Mouse (Mus musculus): Measurements from ENCODE around the gene Maf.

Gene Maf

DNA sequence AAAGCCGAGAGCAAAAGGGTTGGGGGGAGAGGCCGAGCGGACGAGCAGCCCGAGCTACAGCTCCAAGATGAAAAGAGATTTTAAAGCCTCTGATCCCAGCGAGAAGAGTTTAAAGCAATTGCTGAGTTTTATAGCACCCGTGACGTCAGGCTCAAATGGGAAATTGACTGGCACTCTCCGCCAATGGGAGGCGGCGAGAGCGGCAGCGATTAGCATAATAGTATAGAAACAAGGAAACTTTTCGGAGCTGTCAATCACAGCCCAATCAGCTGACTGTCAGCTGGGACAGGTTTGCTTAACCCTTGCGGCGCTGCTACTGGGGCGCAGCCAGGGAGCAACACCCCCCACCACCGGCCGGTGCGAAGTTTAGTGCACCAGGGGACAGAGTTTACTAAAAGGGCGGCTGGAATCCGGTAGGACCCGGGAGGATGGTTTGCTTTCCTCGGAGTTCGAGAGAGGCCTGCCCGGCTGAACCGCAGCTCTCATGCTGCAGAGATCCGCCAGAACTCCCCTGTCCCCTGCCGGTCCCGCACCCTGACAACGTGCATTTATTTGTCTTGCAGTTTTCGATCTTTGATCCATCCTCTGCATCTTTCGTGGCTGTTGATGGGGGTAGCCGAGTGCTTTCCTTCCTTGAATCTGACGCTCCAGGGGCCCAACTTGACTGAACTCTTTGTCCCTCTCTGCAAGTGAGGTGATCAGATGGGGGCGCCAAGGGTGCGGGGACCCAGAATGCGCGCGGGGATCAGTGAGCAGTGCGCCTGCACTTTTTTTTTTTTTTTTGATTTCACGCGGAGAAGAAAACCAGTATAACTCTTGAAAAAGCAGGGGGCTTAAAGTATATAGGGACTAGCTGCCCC lies at the start of gene Maf:
TSS of gene Maf (minus strand) at position 64 of the 860 bp plus-strand sequence.
- DNase-seq (ENCODE audit: low read depth, low spot score), result peak; percentile 99

DNA sequence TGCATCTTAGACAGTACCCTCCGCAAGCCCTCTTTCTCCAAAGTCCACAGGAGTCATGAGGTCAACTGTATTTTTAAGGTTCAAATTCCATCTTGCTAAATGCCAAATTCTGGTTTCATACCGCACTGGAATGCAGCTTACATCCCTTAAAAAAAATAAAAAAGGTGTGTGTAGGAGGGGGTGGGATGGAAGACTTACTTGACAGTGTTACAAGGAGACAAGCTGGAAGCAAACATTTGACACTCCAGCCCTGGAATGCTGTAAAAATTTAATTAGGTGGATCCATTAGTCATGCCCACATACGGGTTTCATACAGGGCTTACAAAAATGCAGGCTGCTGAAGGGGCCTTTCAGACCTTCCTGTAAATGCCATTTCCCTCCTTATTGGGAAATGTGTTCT lies 49.4 kb upstream of the Maf start:
- peak; percentile 63 for DNase-seq (ENCODE audit: low read depth, low spot score)

GRCm38 (mm10) chr8:115756027-115756426 lies 48.4 kb upstream of the Maf start:
- DNase-seq (ENCODE audit: low read depth, low spot score), result peak; percentile 81

DNA sequence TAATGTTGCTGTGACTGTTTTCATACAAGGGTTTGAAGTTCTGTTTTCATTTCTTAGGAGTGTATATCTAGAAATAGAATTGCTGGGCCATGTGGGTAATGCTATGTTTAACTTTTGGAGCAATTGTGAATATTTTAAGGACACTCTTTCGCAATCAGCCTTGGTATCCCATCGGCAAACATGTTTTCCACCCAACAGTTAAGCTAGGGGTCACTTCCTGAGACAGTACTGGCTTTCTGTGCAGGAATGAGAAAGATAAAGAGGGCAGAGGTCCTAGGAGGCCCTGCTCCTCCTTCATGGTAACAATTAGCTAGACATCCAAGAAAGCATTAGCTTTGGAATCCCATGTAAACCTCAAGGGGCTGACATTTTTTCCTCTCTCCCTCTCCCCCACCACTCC lies 47.1 kb upstream of the Maf start:
- DNase-seq (ENCODE audit: low read depth, low spot score), result no peak

DNA sequence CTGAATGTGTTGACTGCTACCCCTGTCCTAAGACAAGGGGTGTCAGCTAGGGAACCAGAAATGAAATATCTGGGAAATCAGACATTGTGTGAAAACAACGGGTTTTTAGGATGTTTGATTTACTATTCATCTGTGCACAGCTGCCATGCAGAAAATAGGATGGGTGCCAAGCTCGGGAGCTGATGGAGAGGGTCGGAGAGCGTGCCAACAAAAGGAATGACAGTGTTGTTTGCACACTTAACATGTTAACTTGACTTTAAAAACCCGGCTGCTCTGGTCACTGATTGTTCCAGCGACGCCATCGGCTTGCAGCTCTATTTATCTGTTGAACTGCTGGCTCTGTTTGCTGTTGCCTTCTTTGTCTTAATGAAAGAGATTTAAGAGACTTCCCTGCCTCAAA lies 46.2 kb upstream of the Maf start:
- no peak for DNase-seq (ENCODE audit: low read depth, low spot score)

DNA sequence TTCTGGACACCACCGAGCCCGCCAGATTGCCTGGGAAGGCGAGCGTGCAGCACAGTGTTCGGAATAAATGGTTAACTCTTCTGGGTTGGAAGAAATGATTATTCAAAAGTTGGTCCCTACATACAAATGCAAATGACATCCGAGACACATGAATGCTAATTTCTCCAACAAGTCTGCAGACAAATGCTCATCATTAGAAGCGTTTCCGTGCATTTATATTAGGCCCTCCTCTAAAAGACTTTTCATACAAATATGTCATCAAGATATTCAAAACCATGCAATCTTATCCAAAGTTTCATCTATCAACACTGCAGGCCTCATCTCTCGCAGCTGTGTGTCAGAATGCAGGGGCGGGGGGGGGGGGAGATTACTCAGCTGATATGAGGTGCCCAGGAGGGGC lies 39.8 kb upstream of the Maf start:
- DNase-seq (ENCODE audit: low read depth, low spot score), result no peak

- DNase-seq (ENCODE audit: low read depth, low spot score), result peak; percentile 42
Measured at GRCm38 (mm10) chr8:115745648-115746047, 38.1 kb upstream of the Maf start.

- no peak for DNase-seq (ENCODE audit: low read depth, low spot score)
Measured at GRCm38 (mm10) chr8:115743441-115743840, 35.8 kb upstream of the Maf start.

DNA sequence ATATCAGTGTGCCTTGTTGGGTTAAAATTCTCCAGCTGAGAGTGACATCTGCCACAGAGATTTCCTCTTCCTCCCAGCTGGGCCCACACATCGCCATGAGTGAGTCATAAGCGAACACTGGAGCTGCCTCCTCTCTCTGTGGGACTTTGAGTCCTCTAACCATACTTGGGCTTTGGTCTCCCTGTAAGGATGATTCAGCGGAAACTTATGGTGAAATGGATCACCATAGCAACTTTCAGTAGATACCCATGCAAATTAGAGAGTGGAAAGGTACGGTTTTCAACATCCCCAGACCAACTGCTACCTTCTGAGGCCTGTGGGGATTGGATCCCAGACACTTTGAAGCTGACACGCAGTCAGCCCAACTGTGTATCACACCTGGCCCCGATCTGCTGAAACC lies 35.1 kb upstream of the Maf start:
- DNase-seq (ENCODE audit: low read depth, low spot score), result peak; percentile 76

DNA sequence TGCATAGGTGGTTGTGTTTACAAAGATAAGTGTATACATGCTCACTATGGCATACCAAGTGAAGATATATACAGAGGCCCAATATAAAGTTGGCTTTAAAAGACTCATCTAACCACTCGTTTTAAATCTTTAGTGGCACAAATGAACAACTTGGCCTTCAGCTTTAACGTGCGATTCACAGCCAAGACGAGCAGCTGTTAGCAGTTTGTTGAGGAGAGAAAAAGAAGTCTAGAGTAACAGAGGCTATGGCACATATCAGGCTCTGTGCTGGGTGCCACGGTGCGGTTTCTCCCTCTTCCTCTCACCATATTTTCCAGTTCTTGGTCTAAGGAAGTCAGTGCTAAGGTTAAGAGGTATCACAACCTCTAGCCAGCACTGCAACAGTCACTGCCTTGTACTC lies 34.4 kb upstream of the Maf start:
- DNase-seq (ENCODE audit: low read depth, low spot score), result no peak

GRCm38 (mm10) chr8:115739756-115740155 lies 32.2 kb upstream of the Maf start:
- no peak for DNase-seq (ENCODE audit: low read depth, low spot score)

DNA sequence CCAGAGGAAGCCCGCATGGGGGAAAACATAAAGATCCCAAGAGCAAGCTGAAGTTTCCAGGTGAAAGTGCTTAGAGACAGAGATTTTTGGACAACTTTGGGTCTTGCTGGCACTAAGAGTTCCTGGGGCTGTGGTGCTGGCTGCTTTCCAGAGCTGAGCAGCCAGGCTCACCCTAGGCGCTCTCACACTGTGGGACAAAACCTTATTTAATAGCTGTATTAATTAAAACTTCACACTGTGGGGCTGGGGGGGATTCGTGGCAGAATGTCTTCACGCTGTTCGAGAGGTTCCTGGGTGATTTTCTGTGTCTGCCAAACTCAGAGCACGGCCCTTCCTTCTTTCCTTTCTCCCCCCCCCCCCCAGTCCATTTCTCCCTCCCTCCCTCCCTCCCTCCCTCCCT lies 24.8 kb upstream of the Maf start:
- DNase-seq (ENCODE audit: low read depth, low spot score), result no peak

DNA sequence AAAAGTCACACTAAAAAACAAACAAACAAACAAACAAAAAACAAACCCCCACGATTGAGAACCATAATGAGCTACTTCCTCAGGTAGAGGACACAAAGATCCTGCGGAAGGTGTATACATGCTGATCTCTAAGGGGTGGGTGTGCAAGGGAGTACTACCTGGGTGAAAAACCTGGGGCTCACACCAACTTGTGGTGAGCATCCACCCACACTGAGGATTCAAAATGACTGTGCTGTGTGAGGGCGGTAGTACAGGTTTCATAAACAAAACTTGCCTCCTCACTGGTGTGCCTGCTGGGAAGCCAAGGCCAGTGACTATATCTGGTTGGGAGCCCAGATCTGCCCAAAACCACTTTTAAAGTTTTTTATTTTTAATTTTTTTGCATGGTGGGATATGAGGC lies 19.2 kb upstream of the Maf start:
- no peak for DNase-seq (ENCODE audit: low read depth, low spot score)

- DNase-seq (ENCODE audit: low read depth, low spot score), result no peak
Measured at GRCm38 (mm10) chr8:115726231-115726630, 18.6 kb upstream of the Maf start.

- DNase-seq (ENCODE audit: low read depth, low spot score), result peak; percentile 77
Measured at GRCm38 (mm10) chr8:115719126-115719525, 11.5 kb upstream of the Maf start.

DNA sequence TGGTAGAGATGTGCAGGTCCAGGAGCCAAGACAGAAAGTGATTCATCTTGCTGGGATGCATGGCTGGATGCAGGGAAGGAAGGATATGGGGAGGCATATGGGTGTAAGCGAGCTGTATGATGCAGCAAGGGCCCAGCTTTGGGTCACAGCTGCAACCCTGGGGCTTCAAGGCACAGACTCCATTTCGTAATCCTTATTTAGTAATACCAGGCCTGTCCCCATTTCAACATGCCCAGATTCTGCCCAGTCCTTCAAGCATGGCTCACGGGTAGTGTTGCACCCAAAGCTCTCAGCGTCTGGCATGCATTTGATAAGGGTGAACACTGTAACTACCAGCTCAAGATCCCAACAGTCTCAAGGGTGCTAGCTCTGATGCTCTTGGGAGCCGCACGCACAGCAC lies 11.0 kb upstream of the Maf start:
- peak; percentile 65 for DNase-seq (ENCODE audit: low read depth, low spot score)

DNA sequence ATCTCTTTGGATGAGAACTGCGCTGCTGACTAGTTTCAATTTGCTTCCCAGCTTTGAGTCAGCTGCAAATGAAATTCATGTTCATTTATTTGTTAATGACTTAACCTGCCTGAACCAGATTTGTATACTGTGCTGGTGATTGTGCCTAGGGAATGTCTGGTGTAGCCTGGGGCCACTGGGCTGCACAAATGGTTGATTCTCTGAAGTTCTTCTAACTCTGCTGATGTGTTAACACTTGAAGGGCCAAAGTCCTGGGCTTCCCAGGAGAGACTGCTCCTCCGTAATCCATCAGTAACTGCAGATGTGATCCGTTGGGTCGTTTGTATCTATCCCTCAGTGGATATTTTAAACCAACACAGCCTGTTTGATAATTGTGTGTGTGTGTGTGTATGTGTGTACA lies 7.7 kb upstream of the Maf start:
- no peak for DNase-seq (ENCODE audit: low read depth, low spot score)

- no peak for DNase-seq (ENCODE audit: low read depth, low spot score)
Measured at GRCm38 (mm10) chr8:115711106-115711505, 3.5 kb upstream of the Maf start.

DNA sequence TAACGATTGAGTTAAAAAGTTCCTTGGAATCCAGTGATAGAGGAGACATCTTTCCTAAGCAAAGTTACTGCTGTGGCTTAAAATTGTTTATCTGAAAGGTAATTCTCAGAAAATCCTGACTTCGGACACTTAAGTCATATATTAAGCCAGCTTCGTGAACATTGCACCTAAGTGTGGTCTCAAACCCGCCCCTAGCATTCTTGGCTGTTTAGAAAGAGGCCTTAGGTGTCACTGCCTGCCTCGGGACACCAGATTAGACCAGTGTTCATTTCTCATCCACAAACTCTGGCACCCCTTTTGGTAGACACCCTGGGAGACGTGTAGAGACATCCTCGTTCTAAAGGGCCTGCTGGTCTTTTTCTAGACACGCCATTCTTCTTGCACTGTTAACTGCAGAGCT lies 2.3 kb upstream of the Maf start:
- no peak for DNase-seq (ENCODE audit: low read depth, low spot score)

DNA sequence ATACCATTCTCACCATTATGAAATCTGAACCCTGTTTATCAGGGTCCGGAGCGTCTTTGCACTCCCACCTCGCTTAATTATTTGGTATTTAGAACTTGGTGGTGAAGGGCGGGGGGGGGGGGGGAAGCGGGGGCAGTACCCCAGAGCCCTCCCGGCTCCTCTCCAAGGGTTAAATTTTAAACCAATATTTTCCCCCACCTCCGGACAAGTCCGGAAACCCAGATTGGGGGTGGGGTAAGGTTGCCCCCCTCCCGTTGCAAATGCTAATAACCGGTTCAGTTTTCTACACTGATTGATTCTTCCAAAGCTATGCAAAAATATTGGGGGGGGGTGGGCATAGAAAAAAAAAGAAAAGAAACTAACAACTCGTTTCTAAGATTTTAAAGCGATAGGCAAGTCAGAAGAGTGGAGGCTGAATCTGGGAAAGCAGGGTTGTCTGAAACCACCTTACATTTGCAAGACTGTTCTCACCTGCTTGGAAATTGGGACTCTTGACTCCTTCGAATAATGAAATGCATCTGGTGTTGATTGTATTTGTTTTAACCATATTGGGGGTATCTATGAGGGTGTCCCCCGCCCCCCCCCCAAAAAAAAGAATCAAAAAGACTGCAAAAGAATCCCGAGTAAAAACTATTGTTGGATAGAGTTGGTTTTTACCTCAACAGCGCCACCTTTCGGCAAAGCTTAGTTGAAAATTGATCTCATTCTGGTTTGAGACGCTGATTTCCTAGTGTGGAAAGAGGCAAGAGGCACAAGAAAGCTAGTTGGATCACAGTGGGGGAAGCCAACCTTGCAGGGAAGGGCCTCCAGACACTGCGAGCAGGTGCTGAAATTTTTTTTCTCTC lies 1.6 kb upstream of the Maf start:
- DNase-seq (ENCODE audit: low read depth, low spot score), result peak; percentile 92

- peak; percentile 54 for DNase-seq (ENCODE audit: low read depth, low spot score)
Measured at GRCm38 (mm10) chr8:115706861-115707730, 498 bp downstream of the Maf start.

GRCm38 (mm10) chr8:115706411-115706860 lies 1.2 kb downstream of the Maf start:
- DNase-seq (ENCODE audit: low read depth, low spot score), result no peak

All from 3T3-L1 (cell line).